Mouse (Mus musculus) E14TG2a.4 (cell line): Measurements from ENCODE around the gene Zbtb33.

Experiments
- CTCF ChIP-seq: conservative IDR thresholded peaks from 2 replicates; pipeline ENCODE4 v1.5.1; 2014; ENCODE audit warnings: low read length
- NANOG ChIP-seq: IDR thresholded peaks from 2 replicates; pipeline ENCODE4 v1.6.1; 2014; ENCODE audit warnings: borderline replicate concordance, low read length, mixed read lengths
- POU5F1 ChIP-seq: IDR thresholded peaks from 2 replicates; pipeline ENCODE4 v1.6.1; 2014; ENCODE audit warnings: low read length, borderline replicate concordance

DNA sequence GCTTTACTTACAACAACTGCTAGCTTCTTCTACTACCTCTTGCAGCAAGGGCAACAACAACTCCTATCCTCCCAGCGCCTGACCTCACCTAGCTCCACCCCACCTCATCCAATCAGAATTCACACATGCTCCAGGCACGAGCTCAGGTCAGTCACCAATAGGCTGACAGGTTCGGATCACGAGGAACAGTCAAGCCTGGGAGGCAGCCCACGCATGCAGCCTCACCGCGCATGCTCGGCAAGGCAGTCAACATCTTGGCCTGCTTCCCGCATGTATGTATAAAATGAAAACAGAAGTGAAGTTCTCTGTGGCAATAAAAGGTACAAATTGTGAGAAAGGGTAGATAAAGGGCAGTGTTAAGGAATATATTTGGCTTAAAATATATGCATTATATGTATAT, 23.5 kb upstream of the Zbtb33 start:
- TF ChIP-seq CTCF (no peak), NANOG (no peak), POU5F1 (no peak)
